Mouse (Mus musculus): Measurements from ENCODE around the gene 1700025G04Rik.
"Not testable (repeated sequence)": the region's sequence is repeated elsewhere in the genome, so short reads cannot be mapped to it uniquely, and the experiment has no call there.

GRCm38 (mm10) chr1:151802795-151803194 is 287.1 kb downstream of the 1700025G04Rik start:
- TF ChIP-seq CTCF, POLR2A (IDR thresholded peaks at IDR 0.05; ENCODE audit: extremely low read depth, insufficient read depth, low read length): not testable (repeated sequence)

All from cortical plate, adult 2 months (tissue).